Mouse (Mus musculus): Measurements from ENCODE around the gene Ank3.
"Not testable (repeated sequence)": the region's sequence is repeated elsewhere in the genome, so short reads cannot be mapped to it uniquely, and the experiment has no call there.

Gene Ank3

DNA sequence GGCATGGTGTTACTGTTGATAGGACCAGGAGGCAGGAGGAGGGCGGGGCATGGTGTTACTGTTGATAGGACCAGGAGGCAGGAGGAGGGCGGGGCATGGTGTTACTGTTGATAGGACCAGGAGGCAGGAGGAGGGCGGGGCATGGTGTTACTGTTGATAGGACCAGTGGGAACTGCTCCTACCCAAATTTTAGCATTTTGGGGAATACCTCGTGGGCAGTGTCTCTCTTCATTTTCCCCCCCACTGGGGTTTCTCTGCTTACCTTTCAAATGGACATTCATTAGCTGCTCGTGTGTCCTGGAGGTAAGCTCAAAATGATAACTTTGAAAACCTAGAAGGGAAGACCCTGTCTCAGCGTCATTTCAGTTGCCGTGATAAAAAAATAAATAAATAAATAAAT, 512.2 kb downstream of the Ank3 start:
- not testable (repeated sequence) for DNase-seq

DNA sequence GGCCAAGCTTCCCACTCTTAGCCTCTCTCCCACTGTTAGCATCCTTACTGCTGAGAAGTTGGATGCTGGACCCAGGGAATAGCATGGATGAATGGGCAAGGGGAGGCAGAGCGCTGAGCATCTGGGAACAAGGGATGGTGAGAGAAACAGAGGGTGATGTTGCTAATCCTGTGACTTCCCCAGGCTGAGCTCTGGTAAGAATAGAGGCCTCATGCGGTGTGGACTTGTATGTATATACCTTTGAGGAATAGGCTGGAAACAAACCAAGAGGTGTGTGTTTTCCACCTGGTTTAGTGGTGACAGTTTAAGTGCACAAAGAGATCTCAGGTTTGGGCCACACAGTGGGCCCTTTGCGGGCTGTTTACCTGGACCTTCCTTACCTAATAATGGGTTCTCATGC, 517.0 kb downstream of the Ank3 start:
- no peak for DNase-seq

DNA sequence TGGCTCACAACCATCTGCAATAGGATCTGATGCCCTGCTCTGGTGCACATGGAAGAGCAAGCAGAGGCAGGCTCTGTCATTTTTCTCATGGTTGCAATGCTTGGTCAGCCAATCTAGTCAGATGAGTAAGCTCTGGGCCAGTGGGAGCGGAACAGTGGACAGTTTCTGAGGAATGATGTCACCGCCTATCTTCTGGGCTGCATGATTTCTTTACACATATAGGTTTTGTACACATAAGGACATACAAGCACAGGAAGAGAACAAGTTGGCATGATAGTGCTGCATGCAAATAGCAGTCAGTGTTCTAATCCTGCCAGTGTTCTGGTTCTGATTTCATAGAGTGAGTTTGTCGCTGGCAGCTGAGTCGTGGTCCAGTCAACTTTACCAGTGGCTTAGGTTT, 517.6 kb downstream of the Ank3 start:
- DNase-seq, result no peak

DNA sequence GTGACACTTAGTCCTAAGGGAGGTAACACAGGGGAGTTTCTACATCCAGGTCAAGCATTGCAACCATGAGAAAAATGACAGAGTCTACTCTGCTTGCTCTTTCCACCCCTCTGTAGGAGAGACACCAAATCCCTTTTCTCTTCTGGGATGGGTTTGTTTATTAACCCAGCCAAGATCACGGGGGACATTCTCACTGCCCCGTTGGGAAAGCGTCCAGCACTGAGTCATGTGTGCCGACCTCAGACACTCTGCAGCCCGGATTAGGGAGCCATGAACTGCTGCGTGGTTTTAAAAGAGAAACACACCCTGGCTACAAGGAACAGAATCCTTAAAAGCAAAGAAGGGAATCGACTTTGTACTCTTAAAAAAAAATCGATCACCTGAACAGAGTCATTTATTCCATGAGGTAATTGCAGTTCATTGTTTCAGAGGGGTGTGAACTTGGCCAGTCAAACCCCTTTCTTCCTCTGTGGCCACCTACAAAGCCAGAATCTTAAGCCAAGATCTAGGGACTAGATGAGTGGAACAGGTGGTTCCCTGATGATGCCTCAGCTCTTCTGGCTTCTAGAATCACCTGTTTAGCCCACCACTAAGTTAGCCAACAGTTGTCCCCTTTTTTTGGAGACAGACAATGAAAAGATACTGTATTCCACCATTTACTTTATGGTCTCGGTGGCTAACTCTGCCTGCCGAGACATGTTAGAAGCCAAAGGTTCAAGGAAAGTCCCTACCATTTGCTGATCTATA, 518.3 kb downstream of the Ank3 start:
- no peak for DNase-seq

DNA sequence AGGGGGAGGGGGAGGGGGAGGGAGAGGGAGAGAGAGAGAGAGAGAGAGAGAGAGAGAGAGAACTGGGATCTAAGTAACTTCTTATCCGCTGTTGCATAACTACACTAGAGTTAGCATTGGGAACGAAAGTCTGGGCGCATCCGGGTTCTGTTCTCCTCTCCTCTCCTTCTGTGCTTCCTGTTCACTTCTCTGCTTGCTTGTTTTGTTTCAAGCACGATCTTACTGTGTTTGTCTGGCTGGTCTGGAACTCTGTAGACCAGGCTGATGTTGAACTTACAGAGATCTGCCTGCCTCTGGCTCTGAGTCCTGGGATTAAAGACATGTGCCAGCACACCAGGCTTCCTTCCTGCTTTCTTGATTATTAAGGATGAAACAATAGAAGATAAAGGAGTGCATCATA, 519.1 kb downstream of the Ank3 start:
- DNase-seq, result no peak

DNA sequence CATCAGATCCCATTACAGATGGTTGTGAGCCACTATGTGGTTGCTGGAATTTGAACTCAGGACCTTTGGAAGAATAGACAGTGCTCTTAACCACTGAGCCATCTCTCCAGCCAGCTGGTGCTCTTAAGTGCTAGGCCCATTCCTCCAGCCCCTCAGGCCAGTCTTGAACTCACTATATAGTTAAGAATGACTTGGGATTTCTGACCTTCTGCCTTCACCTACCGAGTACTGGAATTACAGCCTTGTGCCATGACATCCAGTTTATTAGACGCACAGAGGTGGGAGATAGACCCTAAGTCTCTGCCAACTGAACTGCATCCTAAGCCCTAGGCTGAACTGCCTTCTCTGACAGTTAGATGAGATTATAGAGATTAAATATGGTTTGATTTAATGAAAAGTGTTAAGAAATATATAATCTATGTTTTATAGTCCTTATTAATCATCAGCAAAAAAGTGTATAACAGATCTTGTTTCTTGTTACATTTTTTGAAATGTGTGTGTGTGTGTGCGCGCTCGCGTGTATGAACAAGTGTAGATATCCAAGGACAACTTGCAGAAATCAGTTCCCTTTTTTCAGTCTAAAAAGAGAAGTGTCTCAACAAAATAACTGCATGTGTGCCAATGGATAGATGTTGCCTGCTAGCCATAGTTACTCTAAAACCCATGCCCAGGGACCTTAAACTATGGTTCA, 520.0 kb downstream of the Ank3 start:
- DNase-seq, result no peak

DNA sequence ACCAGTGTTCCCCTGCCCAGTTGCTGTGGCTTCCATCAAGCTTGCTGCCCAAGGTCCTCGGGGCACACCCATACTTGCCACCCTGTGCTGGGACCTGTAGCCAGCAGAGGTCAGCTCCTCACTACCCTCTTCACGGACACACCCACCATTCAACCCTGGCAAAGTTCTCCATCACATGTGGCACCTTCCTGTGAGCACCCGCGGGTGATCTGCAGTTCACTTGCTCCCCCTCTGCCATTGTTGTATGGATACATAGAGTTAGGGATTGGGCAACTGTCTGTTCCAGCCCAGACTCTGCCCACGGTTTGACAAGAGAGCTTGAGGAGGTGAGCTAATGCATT, 520.5 kb downstream of the Ank3 start:
- no peak for DNase-seq

DNA sequence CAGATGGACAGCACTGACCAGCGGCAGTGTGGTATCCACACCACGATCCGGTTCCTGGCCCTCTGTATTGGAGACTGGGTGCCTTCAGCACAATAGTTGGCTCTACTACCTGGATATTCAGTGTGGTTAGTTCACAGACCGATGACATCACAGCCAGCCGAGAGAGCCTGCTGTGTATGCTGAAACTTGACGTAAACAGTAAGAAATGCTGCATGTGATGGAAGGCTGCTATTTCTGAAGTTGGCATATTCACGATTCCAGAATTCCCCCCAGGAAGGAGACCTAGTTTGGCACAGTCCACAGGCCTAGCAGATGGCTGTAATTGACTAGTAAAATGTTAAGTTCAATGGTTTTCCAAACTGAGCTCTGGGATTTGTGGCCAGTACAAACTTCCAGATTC, 521.2 kb downstream of the Ank3 start:
- DNase-seq, result peak; percentile 23 to 67

DNA sequence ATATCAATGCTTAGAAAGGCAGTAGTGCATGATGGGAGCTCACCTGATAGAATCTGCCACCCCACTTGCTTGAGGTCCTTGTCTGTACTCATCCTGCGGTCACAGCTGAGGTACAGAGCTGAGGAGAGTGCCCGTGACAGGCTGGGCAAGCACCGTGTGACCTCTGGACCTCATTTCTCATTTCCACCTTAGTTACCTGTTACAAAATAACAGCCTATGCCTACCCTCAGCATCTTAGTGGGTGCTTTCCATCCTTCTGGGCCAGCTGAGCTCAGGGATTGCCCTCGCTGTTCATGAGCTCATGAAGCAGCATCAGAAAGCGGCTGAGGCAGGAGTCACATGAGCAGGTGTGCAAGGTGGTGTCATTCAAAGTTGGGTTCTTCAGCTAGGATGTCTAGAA, 523.5 kb downstream of the Ank3 start:
- no peak for DNase-seq

DNA sequence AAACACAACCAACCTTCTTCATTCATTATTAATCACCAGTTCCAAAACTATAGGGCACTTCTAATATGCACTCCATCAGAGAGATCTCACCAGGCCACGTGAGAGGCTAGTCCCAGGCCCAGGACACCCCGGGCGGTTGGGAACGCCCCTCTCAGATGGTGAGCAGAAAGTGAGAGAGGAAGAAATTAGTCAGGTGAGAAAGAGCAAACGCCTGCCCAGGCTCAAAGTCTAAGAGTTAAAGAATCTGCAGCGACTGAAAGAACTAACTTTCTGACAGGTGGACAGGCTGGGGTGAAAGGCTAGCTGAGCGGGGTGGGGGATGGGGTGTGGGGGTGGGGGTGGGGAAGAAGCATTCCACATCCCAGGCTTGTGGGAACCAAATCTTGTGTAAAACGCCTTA, 525.2 kb downstream of the Ank3 start:
- DNase-seq, result no peak

DNA sequence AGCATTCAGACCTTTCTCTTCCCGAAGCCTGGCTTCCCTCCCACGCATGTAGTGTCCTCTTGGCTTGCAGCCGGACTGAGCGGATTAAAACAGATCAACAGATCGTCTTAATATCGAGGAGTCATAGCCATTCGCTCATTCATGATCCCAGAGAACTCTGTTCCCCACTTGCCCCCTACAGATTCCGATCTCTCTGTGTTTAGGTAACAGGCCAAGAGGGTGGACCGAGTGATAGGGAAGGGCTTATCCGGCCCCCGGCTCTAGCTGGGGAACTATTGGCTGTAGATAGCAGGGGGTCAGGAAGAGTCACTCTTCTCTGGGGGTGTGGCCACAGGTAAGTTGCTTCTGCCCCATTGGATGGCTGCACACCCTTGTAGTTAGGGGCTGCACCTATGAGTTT, 525.7 kb downstream of the Ank3 start:
- DNase-seq, result peak; percentile 80 to 81

DNA sequence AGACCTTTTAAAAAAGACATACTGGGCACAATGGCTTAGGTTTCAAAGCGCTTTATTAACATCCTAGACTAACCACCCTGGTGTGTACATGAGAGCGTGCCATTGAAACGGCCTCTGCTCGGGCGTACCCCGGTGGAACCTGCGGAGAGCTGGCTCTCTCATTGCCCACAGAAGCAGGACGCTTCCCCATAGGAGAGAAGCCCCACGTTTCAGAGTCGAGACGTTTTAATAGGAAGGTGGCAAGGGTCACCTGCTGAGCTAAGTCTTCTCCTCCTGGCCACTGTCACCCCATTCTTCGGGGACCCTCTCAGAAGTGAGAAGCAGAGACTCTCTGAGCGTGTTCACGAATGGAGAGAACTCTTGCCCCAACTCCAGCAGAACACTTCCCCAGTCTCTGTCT, 526.3 kb downstream of the Ank3 start:
- DNase-seq, result no peak

DNA sequence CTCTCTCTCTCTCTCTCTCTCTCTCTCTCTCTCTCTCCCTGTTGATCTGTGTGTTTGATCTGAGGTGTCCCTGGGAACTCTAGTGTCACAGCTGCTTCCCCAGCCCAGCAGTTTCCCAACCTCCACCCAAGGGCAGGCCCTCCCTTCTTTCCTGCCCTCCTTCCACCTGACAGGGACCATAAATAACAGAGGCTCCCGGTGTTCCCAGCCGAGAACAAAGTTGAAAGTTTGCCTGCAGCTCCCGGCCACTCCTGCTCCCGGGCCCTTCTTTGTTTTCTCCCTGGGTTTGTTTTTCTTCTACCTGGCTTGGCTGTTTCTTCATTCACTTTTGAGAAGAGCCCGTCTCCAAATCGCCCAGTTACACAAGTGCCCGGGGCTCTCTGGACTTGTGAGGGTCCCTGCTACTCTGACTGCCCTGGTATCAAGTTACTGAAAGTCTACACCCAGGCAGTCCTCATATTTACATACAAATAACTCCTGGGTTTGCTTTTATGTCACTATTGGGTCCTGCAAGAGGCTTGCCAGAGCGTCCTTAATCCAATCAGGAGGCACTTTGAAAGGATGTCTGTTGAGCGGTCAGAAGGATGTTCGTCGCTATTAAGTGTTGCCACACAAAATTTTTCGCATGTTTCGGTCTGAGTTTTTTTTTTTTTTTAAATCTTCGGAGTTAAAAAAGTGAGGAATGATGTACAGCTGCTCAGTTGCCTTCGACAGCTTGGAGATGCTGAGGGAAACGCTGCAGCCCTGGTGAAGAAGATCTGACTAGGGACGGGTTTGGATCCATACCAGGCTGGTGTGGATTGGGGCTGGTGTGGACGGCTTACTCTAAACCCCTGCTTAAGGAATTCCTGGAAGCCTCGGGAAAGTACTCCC, 526.9 kb downstream of the Ank3 start:
- no peak for DNase-seq

DNA sequence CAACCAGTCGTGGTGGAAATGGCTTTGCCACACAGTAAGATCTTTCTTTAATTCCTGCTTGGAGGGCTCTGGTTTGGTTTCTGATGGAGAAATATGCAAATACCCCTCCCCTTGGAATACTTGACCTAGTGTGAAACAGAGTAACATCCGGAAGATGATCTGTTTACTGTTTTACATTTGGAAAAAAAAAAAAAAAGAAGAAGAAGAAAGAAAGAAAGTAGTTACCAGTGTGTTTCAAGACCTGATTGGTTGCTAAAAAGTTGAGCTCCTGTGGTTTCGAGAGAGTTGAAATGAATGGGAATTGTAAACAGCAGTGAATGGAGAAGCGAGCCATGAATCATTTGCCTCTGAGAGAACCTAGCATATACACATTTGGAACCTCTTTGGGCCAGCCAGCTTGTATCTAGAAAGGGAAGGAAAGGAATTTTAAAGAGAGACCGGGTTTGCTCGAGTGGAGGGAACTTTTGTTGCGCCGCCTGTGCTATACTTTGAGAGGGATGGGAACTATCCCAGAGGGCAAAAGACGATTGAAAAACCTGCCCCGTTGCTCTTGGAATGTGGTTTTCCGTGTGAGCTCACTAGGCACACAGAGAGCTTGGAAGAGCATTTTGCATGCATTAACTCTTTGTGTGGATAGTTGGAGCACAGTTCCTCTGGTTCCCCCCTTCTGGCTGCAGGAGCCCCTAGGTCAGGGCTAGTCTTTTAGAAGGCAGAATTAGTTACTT, 527.7 kb downstream of the Ank3 start:
- no peak for DNase-seq

DNA sequence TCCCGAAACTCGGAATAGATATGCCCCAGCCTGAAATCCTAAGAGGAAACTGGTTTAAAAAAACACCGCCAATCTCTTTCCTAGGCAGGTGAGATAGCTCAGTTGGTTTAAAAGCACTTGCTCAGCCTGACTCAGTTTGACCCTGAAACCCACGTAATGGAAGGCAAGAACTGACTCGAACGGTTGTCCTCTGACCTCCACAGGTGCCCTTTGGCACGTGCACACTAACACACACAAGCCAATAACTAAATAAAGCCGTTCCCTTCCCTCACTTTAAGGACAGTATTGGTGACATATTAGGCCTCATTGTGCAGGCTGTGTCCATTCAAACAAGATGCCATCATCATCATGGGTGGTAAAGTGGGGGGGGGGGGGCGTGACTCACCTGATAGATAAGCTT, 528.4 kb downstream of the Ank3 start:
- DNase-seq, result no peak

DNA sequence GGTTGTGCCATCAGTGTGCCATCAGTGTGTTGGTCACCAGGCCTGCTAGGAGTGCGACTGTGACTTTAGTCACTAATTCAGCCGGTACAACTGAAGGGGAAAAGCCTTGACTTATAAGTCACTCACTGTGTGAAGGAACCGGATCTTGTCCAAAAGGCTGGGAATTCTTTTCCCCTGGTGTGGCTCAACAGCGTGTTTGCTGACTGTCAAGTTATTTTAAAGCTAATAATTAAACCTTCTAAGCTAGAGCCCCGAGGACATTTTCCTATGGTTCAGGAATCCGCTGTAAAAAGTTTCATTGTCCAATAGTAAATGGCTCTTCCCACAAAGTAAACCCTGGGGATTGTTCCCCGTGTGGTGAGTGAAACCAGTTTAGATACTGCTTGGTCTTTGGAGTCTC, 529.8 kb downstream of the Ank3 start:
- no peak for DNase-seq

DNA sequence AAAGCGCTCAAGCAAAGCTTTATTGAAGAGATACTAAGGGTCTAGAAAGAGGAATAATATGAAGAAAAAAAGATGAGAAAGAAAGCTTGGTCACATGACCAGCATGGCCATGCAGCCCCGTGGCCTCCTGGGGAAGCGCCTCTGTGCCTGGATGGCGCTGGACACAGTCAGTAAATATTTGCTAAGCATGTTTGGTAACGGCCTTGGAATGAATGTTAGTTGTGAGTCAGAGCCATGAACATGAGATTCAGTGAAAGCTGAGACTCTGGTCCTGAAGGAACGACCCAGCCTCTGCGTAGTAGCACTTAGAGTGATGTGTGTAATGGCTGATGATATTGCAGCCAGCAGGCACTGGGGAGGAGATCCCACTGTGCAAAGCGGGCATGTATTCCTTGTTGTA, 531.9 kb downstream of the Ank3 start:
- DNase-seq, result no peak

DNA sequence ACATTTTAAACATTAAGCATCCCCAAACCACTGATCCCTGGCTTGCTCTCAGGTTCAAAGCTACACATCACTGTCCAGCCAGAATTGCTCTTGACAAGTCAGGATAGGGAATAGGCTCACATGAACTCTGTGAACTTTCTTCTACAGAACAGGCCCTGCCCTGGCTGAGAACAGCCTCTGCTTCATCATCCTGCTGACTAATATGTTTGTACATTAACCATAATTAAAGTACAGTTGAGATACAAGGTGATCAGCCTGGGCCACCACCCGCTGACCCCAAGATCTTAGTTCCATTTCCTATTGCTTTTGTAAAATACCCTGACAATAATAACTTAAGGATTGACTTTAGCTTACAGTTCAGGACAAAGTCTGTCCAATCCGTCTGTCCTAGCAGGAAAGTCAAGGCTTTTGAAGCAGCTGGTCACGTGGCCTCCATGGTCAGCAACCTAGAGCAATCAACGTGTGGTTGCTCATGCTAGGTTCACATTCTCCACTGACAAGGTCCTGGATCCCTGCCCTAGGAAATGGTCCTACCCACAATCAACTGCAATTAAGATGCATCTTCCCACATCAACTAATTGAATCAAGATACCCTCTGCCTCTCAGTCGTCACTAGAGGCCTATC, 538.0 kb downstream of the Ank3 start:
- DNase-seq, result no peak

DNA sequence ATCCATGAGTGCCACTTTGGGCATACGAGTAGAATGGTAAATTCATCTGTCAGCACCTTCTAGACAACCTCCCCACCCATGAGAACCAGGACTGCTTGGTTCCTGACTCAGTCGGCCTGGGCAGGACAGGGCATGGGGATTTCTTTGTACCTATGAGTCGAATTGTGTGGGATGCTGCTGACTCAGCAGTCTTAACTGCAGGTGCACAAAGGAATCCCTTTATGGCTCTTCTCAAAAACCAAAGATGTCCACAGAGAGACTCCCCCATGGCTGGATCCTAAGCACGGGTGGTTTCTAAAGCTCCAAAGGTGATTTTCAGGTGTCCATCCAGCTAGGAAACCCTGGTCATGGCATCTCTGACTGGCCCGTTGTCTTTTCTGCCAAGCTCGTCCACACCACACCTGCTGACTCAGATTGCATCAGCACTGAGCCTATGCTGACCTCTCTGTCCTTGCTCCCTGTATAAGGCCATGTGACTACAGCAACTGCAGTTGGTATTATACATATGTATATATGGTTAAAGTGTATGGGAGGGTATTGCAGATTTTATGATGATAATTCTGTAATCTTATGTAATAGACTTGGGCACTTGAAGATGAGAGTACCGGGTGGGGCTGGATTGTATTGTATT, 538.8 kb downstream of the Ank3 start:
- DNase-seq, result no peak

DNA sequence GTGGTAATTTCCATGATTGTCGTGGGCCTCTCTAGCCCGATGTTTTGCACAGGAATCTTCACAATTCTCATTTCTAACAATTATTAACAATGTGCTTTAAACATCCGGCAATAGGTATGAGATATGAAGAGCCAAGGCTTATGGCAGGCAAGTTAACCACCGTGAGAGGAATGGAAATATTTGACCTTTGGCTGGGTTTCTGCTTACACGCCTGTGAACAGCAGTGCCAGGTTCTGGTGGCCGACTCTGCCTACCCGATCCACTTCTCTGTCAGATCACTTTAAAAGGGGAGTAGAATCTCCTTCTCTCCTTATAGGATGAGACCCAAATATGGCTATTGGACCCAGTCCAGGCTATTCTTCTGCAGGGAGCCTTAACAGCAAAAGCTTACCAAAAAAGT, 540.6 kb downstream of the Ank3 start:
- DNase-seq, result no peak

DNA sequence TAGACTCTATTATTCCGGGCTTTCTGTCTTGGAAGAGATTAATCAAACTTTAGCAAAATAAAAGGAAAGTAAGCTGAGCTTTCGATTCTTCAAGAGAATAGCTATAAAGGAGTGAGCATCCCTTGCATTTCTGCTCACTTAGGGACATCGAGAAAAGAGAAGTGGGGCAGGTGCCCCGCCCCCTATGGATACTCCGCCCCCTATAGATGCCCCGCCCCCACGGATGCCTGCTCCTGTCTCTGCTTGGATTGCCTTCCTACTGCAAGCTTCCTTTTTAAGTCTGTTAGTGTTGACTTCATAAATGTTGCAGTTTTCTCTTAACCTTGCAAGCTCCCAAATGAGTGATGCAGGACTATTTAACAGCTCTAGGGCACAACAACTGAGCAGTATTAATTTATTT, 541.4 kb downstream of the Ank3 start:
- DNase-seq, result no peak

DNA sequence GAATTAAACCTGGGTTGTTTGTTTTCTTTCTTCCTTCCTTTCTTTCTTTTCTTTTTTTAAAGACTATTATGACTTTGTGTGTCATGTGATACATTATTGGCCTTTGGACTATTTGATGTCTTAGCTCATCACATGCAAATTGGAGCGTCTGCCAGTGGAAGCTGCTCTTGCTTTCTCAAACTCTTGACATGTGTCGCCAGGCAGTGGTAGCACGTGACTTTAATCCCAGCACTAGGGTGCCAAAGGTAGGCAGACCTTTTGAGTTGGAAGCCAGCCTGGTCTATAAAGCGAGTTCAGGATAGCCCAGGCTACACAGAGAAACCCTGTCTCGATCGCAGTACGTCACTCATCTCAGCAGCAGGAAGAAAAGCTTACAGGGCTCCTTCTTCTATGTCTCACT, 542.4 kb downstream of the Ank3 start:
- DNase-seq, result no peak
